Mouse (Mus musculus) kidney, adult 10 weeks (tissue): ENCODE measurements around the gene Rdh13. TPM values are rescaled to one million over a fixed set of nuclear protein-coding genes. Genes with fewer than 3 reads are reported as not detected.

Experiments
- polyA plus RNA-seq: library from polyadenylated mRNA; stranded (reverse); fragments of 350-450 nt; fragmentation: Illumina TruSeq; extraction: RNeasy Lipid Tissue Mini Kit (QIAGEN cat#74804); gene quantifications from one replicate; pipeline ENCODE4 v1.2.3, GENCODE M21; 2014; ENCODE audit warnings: low read depth, low replicate concordance

The Rdh13 gene
- polyA plus RNA-seq = 9.4 TPM

DNA sequence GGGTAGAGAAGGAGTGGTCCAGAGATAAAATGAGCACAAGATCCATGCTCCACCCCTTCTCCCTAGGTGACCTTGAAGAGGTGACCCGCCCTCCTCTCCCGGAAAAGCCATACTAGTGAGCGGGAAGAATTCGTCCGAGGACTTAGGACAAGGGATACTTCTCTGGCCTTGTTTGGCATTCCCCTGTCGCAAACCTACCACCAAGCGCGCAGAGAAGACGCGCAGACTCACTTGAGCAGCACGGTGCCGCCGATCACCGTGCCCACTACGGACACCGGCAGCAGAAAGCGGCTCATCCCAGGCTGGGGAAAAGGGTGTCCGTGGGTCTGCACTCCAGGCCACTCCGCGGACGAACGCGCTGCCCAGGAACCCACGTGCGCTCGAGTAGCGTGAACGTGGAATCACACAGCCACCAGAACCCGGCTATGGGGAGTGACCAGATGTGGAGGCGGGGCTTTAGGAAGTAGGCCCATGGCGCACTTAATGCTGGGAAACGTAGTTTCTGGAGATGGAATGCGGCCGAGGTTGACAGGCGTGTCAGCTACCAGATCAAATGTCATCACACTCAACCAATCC lies at the start of gene Rdh13:
Gene Rdh13, minus strand, starts transcription at position 434 of the 576 bp plus-strand sequence.

DNA sequence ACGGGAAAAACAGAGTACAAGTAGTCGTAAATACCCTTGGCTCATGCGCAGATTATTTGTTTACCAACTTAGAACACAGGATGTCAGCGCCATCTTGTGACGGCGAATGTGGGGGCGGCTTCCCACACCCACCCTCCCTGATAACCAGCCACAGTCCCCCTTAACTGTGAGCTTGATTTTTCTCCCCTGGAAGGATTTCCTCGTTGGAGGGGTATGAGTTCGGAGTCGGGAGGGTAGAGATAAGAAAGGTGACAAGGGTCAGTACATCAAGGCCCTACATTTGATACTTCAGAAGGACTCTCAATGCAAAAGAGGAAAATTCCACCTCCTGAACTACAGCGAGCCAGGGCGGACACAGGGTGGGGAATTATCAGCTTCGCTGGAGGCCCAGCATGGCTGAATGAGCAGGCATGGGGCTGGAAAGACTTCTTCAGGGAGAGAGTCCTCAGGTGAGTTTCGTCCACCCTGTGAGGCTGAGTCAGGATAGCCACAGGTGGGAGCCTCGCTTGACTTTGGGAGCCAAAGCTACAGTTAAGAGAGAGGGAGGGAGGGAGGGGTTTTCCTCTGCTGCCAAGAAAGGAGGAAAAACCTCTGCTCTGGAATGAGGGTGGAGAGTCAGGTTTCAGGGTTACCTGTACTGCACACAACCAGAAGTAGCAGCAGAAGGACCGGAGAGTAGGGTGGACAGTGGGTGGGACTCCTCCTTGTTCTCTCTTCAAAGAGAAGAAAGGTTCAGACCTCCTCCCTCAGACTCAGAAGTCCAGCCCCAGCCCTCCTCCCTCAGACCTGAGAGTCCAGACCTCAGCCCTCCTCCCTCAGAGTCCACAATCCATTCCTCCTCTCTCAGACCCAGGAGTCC lies 15.4 kb upstream of the Rdh13 start, which contains the start of gene Eps8l1:
Gene Eps8l1, plus strand, starts transcription at position 99 of the 859 bp plus-strand sequence.

DNA sequence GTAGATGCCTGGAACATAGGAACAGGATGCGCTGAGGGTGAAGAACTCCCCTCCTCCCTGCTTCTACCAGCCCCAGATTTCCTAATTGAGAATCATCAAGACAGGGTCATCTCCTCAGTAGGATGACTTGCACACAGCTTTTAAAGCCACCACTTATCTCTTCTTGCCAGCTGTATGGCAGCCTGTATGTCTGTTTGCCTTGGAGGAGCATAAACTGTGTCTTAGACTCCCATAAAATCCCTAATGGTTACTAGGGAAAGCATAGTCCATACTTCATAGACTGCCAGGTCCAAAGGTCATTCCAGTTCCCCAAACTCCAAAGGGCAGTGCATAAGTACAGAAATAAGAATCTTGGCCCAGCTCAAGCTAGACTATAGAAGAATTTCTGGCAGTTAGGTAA lies 47.7 kb downstream of the Rdh13 start, which contains the start of gene Gp6:
Gene Gp6, minus strand, starts transcription at position 15 of the 400 bp plus-strand sequence.

Other genes with a start within 250 kb of the Rdh13 start
- gene Lilra5, start 207.9 kb downstream of the Rdh13 start, polyA plus RNA-seq = 4.3 TPM
- gene Ncr1, start 107.9 kb downstream of the Rdh13 start, polyA plus RNA-seq = not detected
- not detected for gene Gp6, start 47.9 kb downstream of the Rdh13 start, polyA plus RNA-seq
- gene Eps8l1, start 15.0 kb upstream of the Rdh13 start, polyA plus RNA-seq = 1.1 TPM
- 2.8 TPM for gene Ppp1r12c, start 56.0 kb upstream of the Rdh13 start, polyA plus RNA-seq
- gene Tnnt1, start 70.7 kb upstream of the Rdh13 start, polyA plus RNA-seq = 0.85 TPM
- gene Tnni3, start 78.6 kb upstream of the Rdh13 start, polyA plus RNA-seq = not detected
- not detected for gene Dnaaf3, start 86.8 kb upstream of the Rdh13 start, polyA plus RNA-seq
- gene Syt5, start 101.9 kb upstream of the Rdh13 start, polyA plus RNA-seq = not detected
- not detected for gene Ptprh, start 158.4 kb upstream of the Rdh13 start, polyA plus RNA-seq
- 3.1 TPM for gene Tmem86b, start 185.8 kb upstream of the Rdh13 start, polyA plus RNA-seq
- gene Ppp6r1, start 213.4 kb upstream of the Rdh13 start, polyA plus RNA-seq = 11.6 TPM
- not detected for gene Hspbp1, start 239.4 kb upstream of the Rdh13 start, polyA plus RNA-seq
- 0.24 TPM for gene Brsk1, start 245.0 kb upstream of the Rdh13 start, polyA plus RNA-seq